ENCODE assay signal across 17 mouse cellular contexts in genomic region chr9:14200852-14201251, GRCm38 (mm10).
DNase-seq lines count a peak whose midpoint lies in the region; ATAC-seq lines count a peak whose summit lies in the region.
"Had no signal": no experiment of that assay in that cellular context is flagged by ENCODE, and none has a peak within 500 bp of the region (broad histone marks: within the 10 kb centered on the region; RNA-seq: fewer than 3 reads in every experiment).

No protein-coding gene starts in this region.

- no peak overlapping the region for H3K9ac ChIP-seq in embryonic facial prominence, embryonic 14.5 days (ENCODE audit: low read depth, low read length)
- H3K9ac ChIP-seq: forebrain, embryonic 12.5 days; heart, embryonic 12.5 days; hindbrain, embryonic 15.5 days had no signal

- H3K4me2 ChIP-seq in embryonic facial prominence, embryonic 14.5 days (ENCODE audit: low read depth, low read length): no peak overlapping the region
- H3K4me2 ChIP-seq: forebrain, embryonic 12.5 days; heart, embryonic 12.5 days; hindbrain, embryonic 15.5 days had no signal

- WGBS in embryonic facial prominence, embryonic 14.5 days: 81% methylated on average over 4 of the region's 4 CpGs
- 87% methylated on average over 4 of the region's 4 CpGs for WGBS in embryonic facial prominence, embryonic 10.5 days

- intact Hi-C loops in gastrocnemius, postnatal 14 days (cut with DNase I; ENCODE audit: low total_unique reads): no loop called here

- H3K4me3 ChIP-seq in embryonic facial prominence, embryonic 14.5 days (ENCODE audit: low read depth, low read length): no peak overlapping the region
- H3K4me3 ChIP-seq in embryonic facial prominence, embryonic 10.5 days: no peak overlapping the region
- H3K4me3 ChIP-seq: forebrain, embryonic 12.5 days; heart, embryonic 12.5 days; hindbrain, embryonic 15.5 days had no signal

- no peak for DNase-seq in embryonic facial prominence, embryonic 14.5 days (ENCODE audit: low spot score)
- no peak for DNase-seq in embryonic facial prominence, embryonic 10.5 days (ENCODE audit: low spot score)
- DNase-seq in CD4-positive helper T cell, adult 2 months (ENCODE audit: low read depth, low spot score): peak; percentile 43
- DNase-seq in naive thymus-derived CD4-positive, alpha-beta T cell, adult 2 months (ENCODE audit: low read depth): peak; percentile 60
- no peak for DNase-seq in heart, postnatal 4 days
- no peak for DNase-seq in gastrocnemius, postnatal 14 days
- DNase-seq: adrenal gland, postnatal 14 days; B cell, adult 2 months; cerebellum, adult 18-20 months; cerebellum, adult 9-11 months; cerebellum, postnatal 36 days; gastrocnemius, postnatal 25 days had no signal

- H3K9me3 ChIP-seq in embryonic facial prominence, embryonic 14.5 days (ENCODE audit: control insufficient read depth, low read length): no peaks in the 10 kb centered on the region
- no peaks in the 10 kb centered on the region for H3K9me3 ChIP-seq in embryonic facial prominence, embryonic 10.5 days
- H3K9me3 ChIP-seq: forebrain, embryonic 12.5 days; heart, embryonic 12.5 days; hindbrain, embryonic 15.5 days had no signal

- ATAC-seq in embryonic facial prominence, embryonic 14.5 days (ENCODE audit: low read depth): no peak
- ATAC-seq in activated CD4-positive, CD25-positive, alpha-beta regulatory T cell, adult 4 months: peak; percentile 65
- ATAC-seq: forebrain, embryonic 16.5 days had no signal

- H3K27ac ChIP-seq in embryonic facial prominence, embryonic 14.5 days (replicated peaks; ENCODE audit: low read depth, low read length): 0 out of 2 replicates have a peak overlapping the region, but pooled peaks have one; percentile 8
- H3K27ac ChIP-seq in embryonic facial prominence, embryonic 10.5 days (replicated peaks): no peak overlapping the region
- H3K27ac ChIP-seq: forebrain, embryonic 12.5 days; hindbrain, embryonic 15.5 days had no signal

- H3K27me3 ChIP-seq in embryonic facial prominence, embryonic 14.5 days (replicated peaks; ENCODE audit: control insufficient read depth, insufficient read depth, low read length): no peaks in the 10 kb centered on the region
- no peaks in the 10 kb centered on the region for H3K27me3 ChIP-seq in embryonic facial prominence, embryonic 10.5 days (replicated peaks; ENCODE audit: low read depth, poor library complexity, severe bottlenecking)
- H3K27me3 ChIP-seq: forebrain, embryonic 12.5 days; heart, embryonic 12.5 days; hindbrain, embryonic 15.5 days had no signal

- no peaks in the 10 kb centered on the region for H3K36me3 ChIP-seq in embryonic facial prominence, embryonic 14.5 days (ENCODE audit: control insufficient read depth, insufficient read depth, low read length)
- no peaks in the 10 kb centered on the region for H3K36me3 ChIP-seq in embryonic facial prominence, embryonic 10.5 days (replicated peaks)
- H3K36me3 ChIP-seq: forebrain, embryonic 12.5 days; heart, embryonic 12.5 days; hindbrain, embryonic 15.5 days had no signal

- H3K4me1 ChIP-seq in embryonic facial prominence, embryonic 14.5 days (ENCODE audit: control insufficient read depth, insufficient read depth, low read length): peaks cover 35% of the 10 kb centered on the region
- H3K4me1 ChIP-seq in embryonic facial prominence, embryonic 10.5 days: no peaks in the 10 kb centered on the region
- H3K4me1 ChIP-seq: forebrain, embryonic 12.5 days had no signal

Comparison
In these comparisons a context has a peak if more than half of its experiments do, and no peak if none do; other contexts are left out.
1. DNase-seq: peak in CD4-positive helper T cell, adult 2 months (single experiment) and naive thymus-derived CD4-positive, alpha-beta T cell, adult 2 months (single experiment); none in embryonic facial prominence, embryonic 14.5 days (single experiment), embryonic facial prominence, embryonic 10.5 days (single experiment), heart, postnatal 4 days (single experiment) and gastrocnemius, postnatal 14 days (single experiment).